Mouse (Mus musculus) midbrain, postnatal 0 days (tissue): ENCODE data around the gene Sprr2d. TPM values are rescaled to one million over a fixed set of nuclear protein-coding genes. Genes with fewer than 3 reads are reported as not detected.

Experiments
- ATAC-seq: fragments of 200-750 bp; cut with Nextera tagmentation; 2 replicates; pipeline ENCODE4 v1.8.0; 2017; ENCODE audit warnings: moderate number of reproducible peaks, mild to moderate bottlenecking, moderate TSS enrichment, moderate library complexity; ENCODE audit not compliant: low FRiP score
- DNase-seq: peaks from one replicate; pipeline ENCODE4 v3.0.0-alpha.2; 2015; ENCODE audit warnings: low spot score
- H3K27ac ChIP-seq: fragments of 300-500 bp; sonication (generic); 2 replicates; pipeline ENCODE4 v1.5.1; 2014; ENCODE audit warnings: low read depth, mild to moderate bottlenecking, low read length, mixed read lengths
- H3K27me3 ChIP-seq: fragments of 300-500 bp; sonication (generic); 2 replicates; pipeline ENCODE4 v1.6.1; 2014; ENCODE audit warnings: low read length, control low read depth, mixed read lengths; ENCODE audit not compliant: insufficient read depth
- H3K36me3 ChIP-seq: fragments of 300-500 bp; sonication (generic); 2 replicates; pipeline ENCODE4 v1.6.1; 2014; ENCODE audit warnings: low read length, control low read depth, mixed read lengths; ENCODE audit not compliant: insufficient read depth
- H3K4me1 ChIP-seq: fragments of 300-500 bp; sonication (generic); 2 replicates; pipeline ENCODE4 v1.6.1; 2014; ENCODE audit warnings: mild to moderate bottlenecking, control low read depth, antibody characterized with exemption, low read length, mixed read lengths; ENCODE audit not compliant: insufficient read depth
- H3K4me2 ChIP-seq: fragments of 300-500 bp; sonication (generic); 2 replicates; pipeline ENCODE4 v1.6.1; 2014; ENCODE audit warnings: low read depth, mild to moderate bottlenecking, low read length, mixed read lengths; ENCODE audit not compliant: poor library complexity, severe bottlenecking
- H3K4me3 ChIP-seq: fragments of 300-500 bp; sonication (generic); 2 replicates; pipeline ENCODE4 v1.5.1; 2014; ENCODE audit warnings: low read depth, mild to moderate bottlenecking, low read length, moderate library complexity
- H3K9ac ChIP-seq: fragments of 300-500 bp; sonication (generic); replicated peaks from 2 replicates; pipeline ENCODE4 v1.6.1; 2014; ENCODE audit warnings: mild to moderate bottlenecking, low read length, moderate library complexity, mixed read lengths; ENCODE audit not compliant: poor library complexity, severe bottlenecking
- H3K9me3 ChIP-seq: fragments of 300-500 bp; sonication (generic); 2 replicates; pipeline ENCODE4 v1.6.1; 2016; ENCODE audit warnings: low read length, control low read depth
- CTCF ChIP-seq: IDR thresholded peaks from 2 replicates; pipeline ENCODE4 v1.5.1; 2016; ENCODE audit warnings: antibody characterized with exemption, mild to moderate bottlenecking
- WGBS: fragments of 180-500 bp; shearing (Covaris S2); extraction: QIAGEN DNeasy Blood & Tissue Kit; methylation state at CpG from one replicate; pipeline ENCODE4 v1.1.7; 2014; 5-methylcytosine and 5-hydroxymethylcytosine counted together
- polyA plus RNA-seq: library from polyadenylated mRNA; unstranded; fragments of >200 nt; fragmentation: Nextera tagmentation; extraction: Ambion mirVana; gene quantifications from 2 replicates; pipeline ENCODE4 v1.2.1, GENCODE M21; 2015
- total RNA-seq: library from RNA; depleted of rRNA; stranded (reverse); fragments of >200 nt; gene quantifications from 2 replicates; pipeline ENCODE4 v1.2.3, GENCODE M21; 2014; rRNA removed

The Sprr2d gene
- total and polyA plus RNA-seq, 2 experiments from 2014 or later: not detected

GRCm38 (mm10) chr3:92361619-92362018, 22.7 kb downstream of the Sprr2d start:
- no peak overlapping the region for H3K27ac ChIP-seq
- H3K4me1 ChIP-seq: no peaks in the 10 kb centered on the region
- no peak overlapping the region for H3K4me2 ChIP-seq
- DNase-seq: no peak
- no peaks in the 10 kb centered on the region for H3K27me3 ChIP-seq
- H3K9me3 ChIP-seq: no peaks in the 10 kb centered on the region
- H3K9ac ChIP-seq: no peak overlapping the region
- no peak for TF ChIP-seq CTCF
- H3K4me3 ChIP-seq: no peak overlapping the region
- ATAC-seq: no peak
- no peaks in the 10 kb centered on the region for H3K36me3 ChIP-seq

DNA sequence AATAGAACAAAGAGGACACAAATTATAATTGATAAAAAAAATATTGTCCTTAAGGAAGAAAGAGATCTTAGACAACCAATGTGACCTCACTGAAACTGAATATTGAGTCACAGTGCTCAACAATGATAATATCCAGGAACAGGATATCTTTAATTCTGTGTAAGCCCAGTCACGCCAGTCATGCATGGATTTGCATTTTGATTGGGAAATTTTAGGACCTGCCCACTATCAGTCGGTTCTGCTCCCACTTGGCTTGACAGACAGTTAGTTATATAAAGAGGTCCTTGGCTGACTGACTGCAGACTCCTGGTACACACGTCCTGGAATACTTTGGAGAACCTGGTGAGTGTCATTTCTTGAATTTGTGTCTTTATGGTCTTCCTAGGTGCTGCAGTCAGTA, 25.9 kb downstream of the Sprr2d start, which contains the start of gene Sprr2f:
Gene Sprr2f, plus strand, starts transcription at position 301 of the 400 bp plus-strand sequence.
- Histone ChIP-seq H3K4me1 (no peaks in the 10 kb centered on the region), H3K4me2 (no peak within 1 kb of the TSS), H3K9ac (no peak within 1 kb of the TSS), H3K27ac (no peak within 1 kb of the TSS), H3K27me3 (no peaks in the 10 kb centered on the region), H3K9me3 (no peaks in the 10 kb centered on the region), H3K36me3 (no peaks in the 10 kb centered on the region), H3K4me3 (no peak within 1 kb of the TSS)
- TF ChIP-seq CTCF: no peak
- ATAC-seq: no peak
- no peak for DNase-seq
- 52% methylated on average over 3 of the region's 3 CpGs for WGBS

DNA sequence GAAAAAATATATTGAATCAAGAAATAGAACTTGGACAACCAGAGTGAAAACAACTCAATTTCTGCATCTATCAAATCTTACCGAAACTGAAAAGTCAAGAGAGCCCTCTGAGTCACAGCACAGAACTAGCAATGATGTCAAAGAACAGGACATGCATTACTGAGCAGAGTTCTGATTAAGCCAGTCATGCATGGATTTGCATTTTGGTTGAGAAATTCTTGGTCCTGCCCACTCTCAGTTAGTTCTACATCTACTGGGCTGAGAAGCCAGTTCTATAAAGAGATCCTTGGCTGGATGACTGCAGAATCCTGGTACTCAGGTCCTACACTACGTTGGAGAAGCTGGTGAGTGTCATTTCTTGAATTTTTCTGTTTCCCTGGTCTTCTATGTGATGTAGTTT, 34.7 kb downstream of the Sprr2d start:
- 81% methylated on average over 2 of the region's 2 CpGs for WGBS
- DNase-seq (no peak), ATAC-seq (no peak)
- no peak overlapping the region for H3K4me2 ChIP-seq
- no peaks in the 10 kb centered on the region for H3K4me1 ChIP-seq
- no peak for TF ChIP-seq CTCF
- H3K9me3 ChIP-seq: no peaks in the 10 kb centered on the region
- no peak overlapping the region for H3K27ac ChIP-seq
- H3K36me3 ChIP-seq: no peaks in the 10 kb centered on the region
- H3K27me3 ChIP-seq: no peaks in the 10 kb centered on the region
- H3K9ac ChIP-seq: no peak overlapping the region
- no peak overlapping the region for H3K4me3 ChIP-seq

DNA sequence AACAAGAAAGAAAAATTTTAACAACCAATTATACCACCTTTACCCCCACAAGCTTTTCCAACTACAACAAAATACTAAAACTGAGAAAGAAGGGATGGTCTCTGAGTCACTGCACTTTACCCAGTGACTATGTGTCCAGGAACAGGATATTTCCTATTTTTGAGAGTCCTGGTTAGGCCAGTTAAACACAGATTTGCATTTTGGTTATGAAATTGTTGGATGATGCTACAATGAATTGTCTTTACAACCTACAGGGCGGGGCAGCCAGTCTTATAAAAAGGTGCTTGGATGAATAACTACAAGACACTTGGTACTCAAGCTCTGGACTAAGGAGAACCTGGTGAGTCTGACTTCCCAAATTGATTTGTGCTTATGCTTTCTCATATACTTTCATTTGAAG, 46.4 kb downstream of the Sprr2d start, which contains the start of gene Sprr2h:
Gene Sprr2h, plus strand, starts transcription at position 301 of the 400 bp plus-strand sequence.
- H3K4me1 ChIP-seq: no peaks in the 10 kb centered on the region
- H3K9ac ChIP-seq: no peak within 1 kb of the TSS
- H3K27me3 ChIP-seq: no peaks in the 10 kb centered on the region
- H3K27ac ChIP-seq: no peak within 1 kb of the TSS
- no peak for ATAC-seq
- 85% methylated on average over 1 of the region's 1 CpGs for WGBS
- no peak for TF ChIP-seq CTCF
- no peak for DNase-seq
- no peaks in the 10 kb centered on the region for H3K9me3 ChIP-seq
- H3K4me3 ChIP-seq: no peak within 1 kb of the TSS
- no peak within 1 kb of the TSS for H3K4me2 ChIP-seq
- no peaks in the 10 kb centered on the region for H3K36me3 ChIP-seq

Other genes with a start within 250 kb of the Sprr2d start
- 0.33 TPM in 1 of 2 replicates, not detected in the other for gene Prr9, start 215.2 kb upstream of the Sprr2d start, total RNA-seq
- gene Prr9, start 215.2 kb upstream of the Sprr2d start, polyA plus RNA-seq: not detected in 2 replicates
- not detected in 2 replicates for gene Lelp1, start 196.4 kb upstream of the Sprr2d start, total RNA-seq
- not detected in 2 replicates for gene Lelp1, start 196.4 kb upstream of the Sprr2d start, polyA plus RNA-seq
- gene Sprr2a1, start 123.3 kb upstream of the Sprr2d start, total RNA-seq: not detected in 2 replicates
- not detected in 2 replicates for gene Sprr2a1, start 123.3 kb upstream of the Sprr2d start, polyA plus RNA-seq
- gene Sprr2a2, start 123.2 kb upstream of the Sprr2d start, total RNA-seq: 0.55 TPM in 1 of 2 replicates, not detected in the other
- gene Sprr2a2, start 123.2 kb upstream of the Sprr2d start, polyA plus RNA-seq: not detected in 2 replicates
- not detected in 2 replicates for gene Sprr2a3, start 53.7 kb upstream of the Sprr2d start, total RNA-seq
- gene Sprr2a3, start 53.7 kb upstream of the Sprr2d start, polyA plus RNA-seq: not detected in 2 replicates
- gene Sprr2b, start 22.5 kb upstream of the Sprr2d start, total RNA-seq: not detected in 2 replicates
- not detected in 2 replicates for gene Sprr2b, start 22.5 kb upstream of the Sprr2d start, polyA plus RNA-seq
- gene Sprr2e, start 13.0 kb downstream of the Sprr2d start, total RNA-seq: not detected in 2 replicates
- gene Sprr2e, start 13.0 kb downstream of the Sprr2d start, polyA plus RNA-seq: not detected in 2 replicates
- not detected in 2 replicates for gene Sprr2f, start 26.0 kb downstream of the Sprr2d start, total RNA-seq
- not detected in 2 replicates for gene Sprr2f, start 26.0 kb downstream of the Sprr2d start, polyA plus RNA-seq
- gene Sprr2h, start 46.5 kb downstream of the Sprr2d start, total RNA-seq: not detected in 2 replicates
- gene Sprr2h, start 46.5 kb downstream of the Sprr2d start, polyA plus RNA-seq: not detected in 2 replicates
- gene Sprr2i, start 68.9 kb downstream of the Sprr2d start, total RNA-seq: not detected in 2 replicates
- not detected in 2 replicates for gene Sprr2i, start 68.9 kb downstream of the Sprr2d start, polyA plus RNA-seq
- gene Sprr2j-ps, start 78.9 kb downstream of the Sprr2d start, total RNA-seq: not detected in 2 replicates
- gene Sprr2j-ps, start 78.9 kb downstream of the Sprr2d start, polyA plus RNA-seq: not detected in 2 replicates
- 5.0 and 7.8 TPM in 2 replicates for gene Gm9774, start 90.3 kb downstream of the Sprr2d start, total RNA-seq
- 9.5 and 11.4 TPM in 2 replicates for gene Gm9774, start 90.3 kb downstream of the Sprr2d start, polyA plus RNA-seq
- not detected in 2 replicates for gene Sprr2k, start 93.4 kb downstream of the Sprr2d start, total RNA-seq
- not detected in 2 replicates for gene Sprr2k, start 93.4 kb downstream of the Sprr2d start, polyA plus RNA-seq
- gene Sprr1b, start 99.6 kb downstream of the Sprr2d start, total RNA-seq: not detected in 2 replicates
- not detected in 2 replicates for gene Sprr1b, start 99.6 kb downstream of the Sprr2d start, polyA plus RNA-seq
- not detected in 2 replicates for gene Sprr3, start 119.6 kb downstream of the Sprr2d start, total RNA-seq
- not detected in 2 replicates for gene Sprr3, start 119.6 kb downstream of the Sprr2d start, polyA plus RNA-seq
- gene Sprr1a, start 146.8 kb downstream of the Sprr2d start, total RNA-seq: not detected in 2 replicates
- not detected in 2 replicates for gene Sprr1a, start 146.8 kb downstream of the Sprr2d start, polyA plus RNA-seq
- gene Sprr4, start 161.4 kb downstream of the Sprr2d start, total RNA-seq: not detected in 2 replicates
- not detected in 2 replicates for gene Sprr4, start 161.4 kb downstream of the Sprr2d start, polyA plus RNA-seq
- gene 2310046K23Rik, start 195.4 kb downstream of the Sprr2d start, total RNA-seq: not detected in 2 replicates
- gene 2310046K23Rik, start 195.4 kb downstream of the Sprr2d start, polyA plus RNA-seq: not detected in 2 replicates
- gene Ivl, start 234.6 kb downstream of the Sprr2d start, total RNA-seq: 0.82 TPM in 1 of 2 replicates, not detected in the other
- gene Ivl, start 234.6 kb downstream of the Sprr2d start, polyA plus RNA-seq: not detected in 2 replicates
- not detected in 2 replicates for gene Smcp, start 249.9 kb downstream of the Sprr2d start, total RNA-seq
- not detected in 2 replicates for gene Smcp, start 249.9 kb downstream of the Sprr2d start, polyA plus RNA-seq